Mouse (Mus musculus) erythroid progenitor cell, adult 5-6 weeks (primary cell): ENCODE measurements around the gene Atxn7l3. TPM values are rescaled to one million over a fixed set of nuclear protein-coding genes. Genes with fewer than 3 reads are reported as not detected.

Experiments
- ATAC-seq: replicated peaks from 2 replicates; pipeline ENCODE4 v1.8.0; 2016; ENCODE audit warnings: moderate number of reproducible peaks, mild to moderate bottlenecking, moderate TSS enrichment, inconsistent platforms; ENCODE audit not compliant: poor library complexity, low FRiP score, severe bottlenecking
- total RNA-seq, 2 experiments: library from RNA; stranded (forward) in 1 of 2; stranded (reverse) in 1 of 2; fragments of 150-400 nt in 1 of 2; fragments of 186-747, 209-891 nt in 1 of 2; gene quantifications; 2 replicates each; pipeline versions ENCODE4 v1.2.3 to v1.2.4; 2015 to 2017; ENCODE audit warnings: low replicate concordance in 2 of 2

Gene Atxn7l3
- total RNA-seq (2015; ENCODE audit: low replicate concordance) (14.3 and 22.0 TPM in 2 replicates), total RNA-seq (2017; ENCODE audit: low replicate concordance) (9.8 and 16.8 TPM in 2 replicates)

GRCm38 (mm10) chr11:102296491-102297472 lies at the start of gene Atxn7l3:
Atxn7l3 (minus strand) TSS chr11:102296631.
- peak; percentile 91 for ATAC-seq

DNA sequence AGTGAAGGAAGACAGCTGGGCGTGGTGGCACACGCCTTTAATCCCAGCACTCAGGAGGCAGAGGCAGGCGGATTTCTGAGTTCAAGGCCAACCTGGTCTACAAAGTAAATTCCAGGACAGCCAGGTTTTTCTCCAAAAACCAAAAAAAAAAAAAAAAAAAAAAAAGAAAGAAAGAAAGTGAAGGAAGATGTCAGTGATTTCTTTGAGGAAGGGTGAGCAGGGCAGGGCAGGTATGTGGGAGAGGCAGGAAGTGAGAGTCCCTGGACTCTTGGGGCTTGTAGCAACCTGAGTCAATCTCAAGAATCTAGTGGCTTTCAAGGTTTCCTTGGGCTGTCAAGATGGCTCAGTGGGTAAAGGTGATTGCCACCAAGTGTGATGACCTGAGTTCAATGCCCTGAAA lies 48.0 kb upstream of the Atxn7l3 start:
- no peak for ATAC-seq

GRCm38 (mm10) chr11:102342742-102343141 lies 46.3 kb upstream of the Atxn7l3 start:
- no peak for ATAC-seq

GRCm38 (mm10) chr11:102341101-102341500 lies 44.7 kb upstream of the Atxn7l3 start:
- no peak for ATAC-seq

GRCm38 (mm10) chr11:102339624-102340023 lies 43.2 kb upstream of the Atxn7l3 start:
- no peak for ATAC-seq

DNA sequence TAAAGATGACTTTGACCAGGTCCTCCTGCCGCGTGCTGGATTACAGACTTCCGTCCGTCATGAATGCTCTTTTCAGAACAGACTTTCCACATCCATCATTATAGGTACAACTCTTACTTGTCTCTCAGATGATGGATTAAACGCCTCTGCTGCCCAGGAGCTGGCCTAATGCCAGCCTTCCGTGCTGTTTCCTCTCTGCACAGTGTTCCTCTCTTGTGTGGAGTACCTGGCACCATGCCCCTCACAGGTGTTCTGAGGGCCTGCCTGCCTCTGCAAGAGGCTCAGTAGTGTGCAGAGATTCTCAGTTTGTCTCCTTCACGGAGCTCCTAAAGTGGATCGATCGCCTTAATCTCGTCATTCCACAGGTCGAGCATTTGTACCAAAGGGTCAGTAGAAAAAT lies 42.8 kb upstream of the Atxn7l3 start:
- no peak for ATAC-seq

DNA sequence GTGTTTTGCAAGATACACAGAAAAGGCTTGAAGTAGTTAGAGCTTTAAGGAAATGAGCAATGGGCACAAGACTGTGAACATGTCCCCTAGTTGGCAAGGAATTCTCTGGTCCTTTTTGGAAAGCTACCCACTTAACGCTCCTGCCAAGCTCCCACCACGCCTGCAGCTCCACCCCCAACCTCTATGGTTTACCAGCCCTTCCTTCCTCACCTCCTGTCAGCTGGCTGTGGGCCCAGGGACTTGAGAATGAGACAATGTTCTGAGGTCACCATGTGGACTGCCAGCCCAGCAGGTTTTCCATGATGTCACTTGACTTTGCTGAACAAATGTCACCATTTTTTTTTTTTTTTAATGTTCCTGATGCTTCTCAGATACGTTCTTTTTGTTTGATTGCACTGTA lies 42.1 kb upstream of the Atxn7l3 start:
- ATAC-seq, result no peak

GRCm38 (mm10) chr11:102337921-102338320 lies 41.5 kb upstream of the Atxn7l3 start:
- ATAC-seq, result no peak

- ATAC-seq, result no peak; the same call in 1 of the 2 replicates
Observed at GRCm38 (mm10) chr11:102336191-102336590, 39.8 kb upstream of the Atxn7l3 start.

- ATAC-seq, result no peak
Observed at GRCm38 (mm10) chr11:102334973-102335700, 38.7 kb upstream of the Atxn7l3 start.

- ATAC-seq, result no peak
Observed at GRCm38 (mm10) chr11:102334010-102334409, 37.6 kb upstream of the Atxn7l3 start.

GRCm38 (mm10) chr11:102333061-102333460 lies 36.6 kb upstream of the Atxn7l3 start:
- no peak for ATAC-seq

- ATAC-seq, result no peak
Observed at GRCm38 (mm10) chr11:102331806-102332205, 35.4 kb upstream of the Atxn7l3 start.

DNA sequence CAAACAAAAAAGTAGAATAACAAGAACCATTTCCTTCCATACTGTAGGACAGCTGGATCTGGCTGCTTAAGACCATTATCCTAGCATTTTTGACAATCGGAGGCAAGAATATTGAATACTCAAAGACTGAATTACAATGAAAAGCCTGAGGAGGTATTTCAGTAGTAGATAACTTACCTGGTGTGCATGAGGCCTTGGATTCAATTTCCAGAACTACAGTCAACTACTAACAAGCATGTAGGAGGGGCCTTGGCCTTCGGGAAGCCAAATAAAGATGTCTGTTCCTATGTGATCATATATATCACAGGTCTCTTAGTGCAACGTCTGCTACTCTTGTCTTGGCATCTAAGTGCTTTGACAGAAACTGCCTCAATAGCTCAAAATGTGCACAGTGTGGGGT lies 33.6 kb upstream of the Atxn7l3 start:
- ATAC-seq, result no peak

GRCm38 (mm10) chr11:102329518-102329917 lies 33.1 kb upstream of the Atxn7l3 start:
- ATAC-seq, result no peak

GRCm38 (mm10) chr11:102327839-102328238 lies 31.4 kb upstream of the Atxn7l3 start:
- ATAC-seq, result peak; percentile 61

DNA sequence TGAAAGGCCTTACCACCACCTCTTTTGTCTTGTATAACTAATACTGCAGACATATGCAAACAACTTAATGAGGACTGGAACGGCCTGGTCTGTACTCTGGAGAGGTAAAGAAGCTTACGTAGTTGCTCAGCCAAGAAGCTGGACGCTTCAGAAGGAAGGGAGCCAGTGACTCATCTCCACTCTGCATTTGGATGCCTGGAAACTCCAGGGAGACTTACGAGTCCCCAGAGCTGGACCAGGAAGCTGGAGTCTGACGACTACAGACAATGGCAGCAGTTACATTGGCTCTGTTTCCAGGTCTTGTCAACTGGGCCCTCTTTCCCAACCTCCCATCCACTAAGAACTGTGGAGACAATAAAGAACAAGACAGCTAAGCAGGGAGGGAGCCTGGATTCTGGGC lies 30.8 kb upstream of the Atxn7l3 start:
- no peak for ATAC-seq

- no peak for ATAC-seq
Observed at GRCm38 (mm10) chr11:102323516-102323915, 27.1 kb upstream of the Atxn7l3 start.

- ATAC-seq, result no peak
Observed at GRCm38 (mm10) chr11:102321931-102322330, 25.5 kb upstream of the Atxn7l3 start.

GRCm38 (mm10) chr11:102320686-102321005 lies 24.2 kb upstream of the Atxn7l3 start:
- no peak for ATAC-seq
